Mouse (Mus musculus) olfactory bulb, adult 2 months (tissue): Measurements from ENCODE around the gene Methig1.

Experiments
- CTCF ChIP-seq: fragments of 200-500 bp; IDR thresholded peaks from 2 replicates; pipeline ENCODE4 v1.5.1; 2012; ENCODE audit warnings: low read depth, mild to moderate bottlenecking, low read length, moderate library complexity; ENCODE audit not compliant: insufficient read depth
- POLR2A ChIP-seq: fragments of 200-500 bp; IDR thresholded peaks from 2 replicates; pipeline ENCODE4 v1.6.1; 2012; ENCODE audit warnings: mild to moderate bottlenecking, low read depth, low read length, moderate library complexity; ENCODE audit not compliant: insufficient read depth

DNA sequence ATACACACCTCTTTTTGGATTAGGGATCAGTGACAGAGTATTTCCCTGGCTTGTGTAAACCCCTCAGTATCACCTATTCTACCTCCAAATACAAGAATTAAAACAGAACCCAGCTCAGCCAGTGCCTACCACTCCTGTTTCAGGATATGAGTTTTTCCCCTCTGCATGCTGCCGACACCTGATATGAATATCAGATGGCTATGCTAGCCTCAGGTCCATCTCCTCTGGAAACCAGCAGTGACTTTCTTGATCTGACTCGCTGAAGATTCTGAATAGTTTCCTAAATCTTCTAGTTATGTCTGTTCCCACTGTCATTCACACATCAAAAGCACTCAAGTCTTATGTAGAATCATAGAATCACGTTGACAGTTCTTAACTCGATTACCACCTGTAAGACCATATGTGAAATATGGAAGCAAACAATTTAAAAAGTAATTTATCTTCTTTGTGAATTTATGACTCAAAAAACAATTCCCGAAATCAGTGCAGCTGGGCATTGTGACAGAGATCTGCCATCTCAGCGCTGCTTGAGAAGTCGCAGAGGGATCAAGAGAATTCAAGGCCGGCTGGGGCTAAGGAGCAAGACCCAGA lies 49.4 kb upstream of the Methig1 start:
- TF ChIP-seq CTCF (no peak), POLR2A (no peak)
